Mouse (Mus musculus) spleen, adult 12 weeks (tissue): ENCODE data around the gene Dclk3.

ENCODE experiments used
- DNase-seq: peaks from one replicate; pipeline ENCODE4 v3.0.0; 2022; ENCODE audit warnings: low spot score

Gene Dclk3

GRCm38 (mm10) chr9:111440446-111440845, 1.6 kb downstream of the Dclk3 start:
- no peak for DNase-seq

DNA sequence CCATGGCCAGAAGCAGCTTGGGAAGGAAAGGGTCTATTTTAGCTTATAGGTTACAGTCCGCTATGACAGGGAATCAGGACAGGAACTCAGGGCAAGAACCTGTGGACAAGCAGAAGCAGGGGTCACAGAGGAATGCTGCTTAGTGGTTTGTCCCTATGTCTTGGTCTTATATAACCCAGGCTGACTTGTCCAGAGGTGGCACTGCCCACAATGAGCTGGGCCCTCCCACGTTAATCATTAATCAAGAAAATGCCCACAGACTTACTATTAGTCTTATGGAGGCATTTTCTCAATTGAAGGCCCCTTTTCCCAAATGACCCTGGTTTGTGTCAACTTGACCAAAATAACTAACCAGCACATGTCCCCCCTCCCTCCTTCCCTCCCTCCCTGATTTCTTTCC, 2.3 kb downstream of the Dclk3 start:
- DNase-seq = no peak

- no peak for DNase-seq
Observed at GRCm38 (mm10) chr9:111446204-111446603, 7.3 kb downstream of the Dclk3 start.

DNA sequence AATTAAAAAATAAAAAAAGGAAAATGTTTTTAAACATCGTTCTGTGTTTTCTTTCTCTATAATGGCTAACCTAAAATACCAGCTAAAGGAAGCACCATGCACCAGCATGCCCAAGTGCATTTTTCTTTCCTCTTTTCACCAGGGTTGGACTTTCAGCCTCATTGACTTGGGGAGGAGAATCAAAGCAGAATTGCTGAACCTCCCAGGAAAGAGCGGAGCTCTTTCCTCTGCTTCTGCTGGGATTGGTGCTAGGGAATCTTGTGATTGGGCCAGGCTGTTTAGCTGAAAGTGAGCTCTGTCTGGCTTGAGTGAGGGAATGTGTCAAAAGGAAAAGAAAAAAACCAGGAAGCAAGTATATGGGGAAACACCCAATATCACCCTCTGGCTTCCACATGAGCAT, 10.1 kb downstream of the Dclk3 start:
- DNase-seq = no peak

DNA sequence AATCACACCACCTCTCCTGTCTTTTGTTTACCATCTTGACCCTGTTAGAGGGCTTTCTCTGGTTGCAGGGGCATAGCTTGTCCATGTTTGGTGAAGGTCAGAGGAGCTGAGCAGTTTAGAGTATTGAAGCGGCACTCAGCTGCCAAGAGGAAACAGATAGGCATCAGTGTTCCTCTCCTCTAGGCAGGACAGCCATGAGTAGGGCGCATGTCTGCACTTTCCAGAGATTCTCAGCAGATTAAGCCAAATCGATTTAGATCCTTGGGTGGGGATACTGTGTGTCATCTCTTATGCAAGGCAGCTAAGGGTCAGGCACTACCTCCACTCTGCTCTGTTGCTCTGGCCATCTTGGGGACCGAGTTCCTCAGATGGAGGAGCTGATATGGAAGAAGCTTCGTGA, 11.0 kb downstream of the Dclk3 start:
- no peak for DNase-seq

GRCm38 (mm10) chr9:111450853-111451404, 12.0 kb downstream of the Dclk3 start:
- no peak for DNase-seq

GRCm38 (mm10) chr9:111453895-111454294, 15.0 kb downstream of the Dclk3 start:
- DNase-seq = no peak

DNA sequence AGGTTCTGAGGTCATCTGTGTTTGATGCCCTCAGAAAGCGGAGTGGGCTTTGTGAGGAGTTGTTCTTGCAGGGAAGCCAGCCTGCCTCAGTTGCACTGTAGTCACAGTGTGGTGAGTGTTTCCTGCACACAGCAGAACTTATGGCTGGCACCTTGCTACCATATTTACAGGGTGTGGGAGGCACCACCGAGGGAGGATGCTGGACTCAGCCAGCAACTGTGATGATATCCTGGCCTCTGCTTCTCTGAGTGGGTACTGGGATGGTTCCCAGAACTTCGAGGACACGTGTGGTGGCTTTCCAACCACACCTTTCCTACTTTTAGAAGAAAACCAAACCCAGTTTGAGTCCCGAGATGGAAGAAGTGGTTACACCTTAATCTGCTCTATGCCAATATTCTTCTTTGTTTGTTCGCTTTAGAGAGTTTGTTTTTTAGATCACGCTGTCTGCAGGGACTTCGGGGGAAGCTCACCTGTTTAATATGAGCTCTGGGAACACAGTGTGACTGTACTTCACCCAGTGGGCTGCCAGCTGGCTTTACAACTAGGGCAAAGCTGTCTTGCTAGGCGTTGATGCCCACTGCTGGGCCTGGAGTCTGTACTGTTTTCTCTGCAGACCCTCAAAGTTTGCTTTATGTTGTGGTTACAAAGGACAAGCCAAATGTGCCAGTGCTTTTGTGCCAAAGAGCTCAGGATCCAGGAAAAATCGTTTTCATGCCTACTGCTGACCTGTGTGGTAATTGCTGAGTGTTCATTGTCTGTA, 18.5 kb downstream of the Dclk3 start:
- no peak for DNase-seq

- DNase-seq = no peak
Observed at GRCm38 (mm10) chr9:111457936-111458310, 19.0 kb downstream of the Dclk3 start.

- DNase-seq = no peak
Observed at GRCm38 (mm10) chr9:111459466-111459865, 20.6 kb downstream of the Dclk3 start.

- DNase-seq = no peak
Observed at GRCm38 (mm10) chr9:111460201-111460814, 21.4 kb downstream of the Dclk3 start.

- DNase-seq = no peak
Observed at GRCm38 (mm10) chr9:111461415-111462103, 22.7 kb downstream of the Dclk3 start.

DNA sequence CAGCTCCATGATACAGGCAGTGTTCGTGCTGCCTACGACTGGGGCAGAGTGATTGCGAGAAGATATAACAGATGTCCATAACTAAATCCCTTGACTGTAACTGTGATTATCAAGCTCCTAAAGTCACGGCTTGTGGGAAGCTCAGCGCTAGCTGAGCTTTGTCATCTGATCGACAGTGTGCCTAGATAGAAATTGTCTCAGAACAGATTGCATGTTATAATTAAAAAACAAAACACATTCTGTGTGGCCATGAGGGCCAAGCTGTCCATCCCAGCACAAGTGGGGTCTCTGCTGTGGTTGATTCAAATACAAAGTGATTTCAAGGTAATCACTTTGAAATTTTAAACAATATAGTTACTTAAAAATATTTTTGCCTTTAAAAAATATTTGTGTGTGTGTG, 26.8 kb downstream of the Dclk3 start:
- DNase-seq = no peak

DNA sequence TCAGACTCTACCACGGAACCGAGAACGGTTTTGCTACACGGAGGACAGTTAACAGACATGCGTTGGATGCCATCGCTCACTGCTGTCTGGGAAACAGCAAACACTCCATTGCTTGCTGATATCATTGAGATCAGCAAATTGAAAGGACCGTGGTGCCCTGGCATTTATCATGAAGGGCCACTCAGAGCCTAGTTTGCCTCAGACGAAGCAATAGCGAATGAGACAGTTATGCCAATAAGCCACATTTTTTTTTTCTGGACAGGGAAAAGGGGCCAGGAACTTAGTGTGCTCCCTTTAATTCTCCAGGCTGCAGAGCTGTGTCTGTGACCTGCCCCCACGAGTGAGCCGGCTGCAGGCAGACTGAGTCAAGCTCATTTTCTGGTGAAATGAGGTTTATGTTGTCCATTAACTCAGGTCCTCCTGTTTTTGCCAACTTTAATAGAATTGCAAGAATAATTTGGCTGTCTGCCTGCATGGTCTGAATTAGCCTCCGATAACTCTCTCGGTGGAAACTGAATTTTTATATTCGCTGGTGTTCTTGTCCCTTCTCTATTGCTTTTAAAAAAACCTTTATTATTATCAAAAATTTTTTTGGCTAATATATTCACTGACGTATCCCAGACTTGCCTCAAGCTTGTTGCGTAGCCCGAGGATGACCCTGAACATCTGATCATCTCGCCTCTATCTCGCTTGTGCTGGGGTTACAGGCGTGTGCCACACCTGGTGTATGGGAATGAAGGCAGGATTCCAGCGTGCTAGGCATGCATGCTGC, 35.0 kb downstream of the Dclk3 start:
- no peak for DNase-seq

DNA sequence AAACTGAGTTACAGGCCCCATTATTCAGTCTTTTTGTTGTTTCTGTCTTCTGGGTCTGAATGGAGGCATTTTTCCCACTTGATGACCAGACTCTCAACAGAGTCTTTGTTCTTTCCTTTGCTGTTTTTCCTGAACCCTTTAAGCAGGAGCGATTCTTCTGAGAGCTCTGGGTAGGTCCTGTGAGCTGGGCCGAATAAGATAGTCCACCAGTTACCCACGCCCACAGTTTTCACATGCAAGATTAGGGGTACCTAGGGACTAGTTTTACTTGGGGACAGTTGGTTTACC, 35.5 kb downstream of the Dclk3 start:
- no peak for DNase-seq

DNA sequence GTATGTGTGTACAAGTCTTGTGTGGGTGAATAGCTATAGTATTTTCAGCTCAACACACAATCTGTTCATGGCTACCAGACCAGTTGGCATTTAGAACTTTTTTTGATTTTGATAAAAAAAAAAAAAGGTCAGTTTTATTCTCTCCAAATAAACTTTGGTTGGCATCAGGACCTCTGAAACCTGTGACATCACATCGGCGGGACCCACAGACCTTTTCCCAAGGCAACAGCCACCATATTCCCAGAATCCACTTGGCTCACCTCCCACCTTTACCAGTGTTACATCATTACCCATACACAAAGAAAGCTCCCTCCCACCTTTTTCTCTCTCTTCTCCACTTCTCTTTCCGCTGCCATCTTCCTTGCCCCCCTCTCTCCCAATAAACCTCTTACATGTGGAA, 36.4 kb downstream of the Dclk3 start:
- DNase-seq = no peak

DNA sequence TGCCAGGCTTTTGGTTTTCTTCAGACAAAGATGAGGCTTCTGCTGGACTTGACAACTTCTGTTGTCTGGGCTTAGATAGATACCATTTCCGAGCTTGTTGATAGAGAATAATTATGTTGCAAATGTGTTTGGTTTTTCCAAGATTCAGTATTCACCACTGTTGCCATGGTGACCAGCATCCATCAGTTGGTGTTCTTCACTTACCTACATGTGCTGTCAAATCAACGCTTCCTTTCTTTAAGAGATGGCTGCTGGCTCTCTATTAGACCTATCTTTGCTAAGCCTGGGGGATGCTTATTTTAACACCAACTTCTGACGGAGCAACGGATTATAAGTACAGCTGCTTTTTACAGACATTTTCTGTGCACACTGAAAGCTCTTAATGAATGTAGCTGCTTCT, 37.1 kb downstream of the Dclk3 start:
- no peak for DNase-seq

- no peak for DNase-seq
Observed at GRCm38 (mm10) chr9:111476479-111477016, 37.7 kb downstream of the Dclk3 start.

DNA sequence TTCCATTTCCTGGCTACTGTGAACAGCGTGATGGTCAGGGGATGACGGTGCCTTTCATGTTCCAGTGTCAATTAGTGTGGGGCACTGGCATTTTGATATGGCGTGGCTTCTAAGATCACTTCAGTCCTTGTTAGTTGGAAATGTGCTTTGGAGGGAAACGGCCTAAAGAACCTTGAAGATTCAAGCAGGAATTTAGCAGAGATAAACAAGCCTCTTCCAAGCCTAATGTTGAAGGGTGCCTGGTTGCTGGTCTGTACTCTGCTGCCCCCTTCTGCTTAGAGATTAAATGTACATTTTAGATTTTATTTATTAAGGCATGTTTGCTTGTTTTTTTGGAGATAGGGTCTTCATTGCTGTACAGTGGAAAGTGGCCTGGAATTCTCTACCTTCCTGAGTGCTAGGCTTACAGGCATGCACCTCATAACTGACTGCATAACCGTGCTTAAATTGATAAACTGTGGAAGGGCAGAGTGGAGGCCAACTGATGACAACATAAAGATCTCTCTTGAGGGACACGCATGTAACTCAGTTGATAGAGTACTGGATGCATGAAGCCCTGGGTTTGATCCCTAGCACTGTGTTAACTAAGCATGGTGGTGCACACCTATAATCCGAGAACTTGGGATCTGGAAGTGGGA, 40.1 kb downstream of the Dclk3 start:
- DNase-seq = no peak

DNA sequence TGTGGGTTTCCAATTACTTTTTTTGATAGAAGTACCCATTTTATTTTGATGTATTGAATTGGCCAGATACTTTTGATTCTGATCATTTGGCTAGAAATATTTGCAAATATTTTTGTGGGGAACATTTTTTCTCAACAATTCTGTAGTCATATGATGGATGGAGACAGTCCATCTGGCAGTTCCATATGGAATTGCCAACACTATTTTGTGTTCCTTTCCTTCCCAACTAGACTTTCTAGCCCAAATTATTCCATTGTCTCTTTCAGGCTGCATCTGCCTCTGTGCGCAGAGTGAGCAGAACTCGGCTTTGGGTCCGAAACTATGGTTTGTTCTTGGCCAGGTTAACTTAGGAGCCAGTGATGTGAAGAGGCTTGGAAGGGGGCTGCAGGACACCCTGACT, 42.1 kb downstream of the Dclk3 start:
- DNase-seq = no peak

GRCm38 (mm10) chr9:111486645-111487477, 48.0 kb downstream of the Dclk3 start:
- no peak for DNase-seq
